Mouse (Mus musculus): ENCODE data around the gene Jag1. TPM values are rescaled to one million over a fixed set of nuclear protein-coding genes. Genes with fewer than 3 reads are reported as not detected.

Gene Jag1
- polyA plus RNA-seq, 1 experiment from 2014 or later = 17.8 TPM

- WGBS = 44% methylated on average over 10 of the region's 10 CpGs
- Histone ChIP-seq H3K9ac (no peak overlapping the region), H3K4me1 (replicated peaks) (peaks cover 18% of the 10 kb centered on the region), H3K27ac (replicated peaks) (no peak overlapping the region), H3K9me3 (no peaks in the 10 kb centered on the region), H3K4me3 (no peak overlapping the region), H3K36me3 (peaks cover 22% of the 10 kb centered on the region), H3K4me2 (no peak overlapping the region), H3K27me3 (no peaks in the 10 kb centered on the region)
- ATAC-seq (ENCODE audit: low read depth) = no peak
These were observed 36.6 kb downstream of the Jag1 start for GRCm38 (mm10) chr2:137079721-137080320.

- H3K36me3 ChIP-seq = peaks cover 13% of the 10 kb centered on the region
- H3K4me3 ChIP-seq = no peak overlapping the region
- ATAC-seq (ENCODE audit: low read depth) = no peak
- 83% methylated on average over 4 of the region's 4 CpGs for WGBS
- H3K9ac ChIP-seq = no peak overlapping the region
- no peak overlapping the region for H3K27ac ChIP-seq (replicated peaks)
- H3K4me2 ChIP-seq = no peak overlapping the region
- no peaks in the 10 kb centered on the region for H3K27me3 ChIP-seq
- H3K4me1 ChIP-seq (replicated peaks) = peaks cover 28% of the 10 kb centered on the region
- H3K9me3 ChIP-seq = no peaks in the 10 kb centered on the region
These were observed 37.7 kb downstream of the Jag1 start for GRCm38 (mm10) chr2:137078771-137079170.

GRCm38 (mm10) chr2:137074313-137074620, 42.2 kb downstream of the Jag1 start:
- no peak for ATAC-seq (ENCODE audit: low read depth)
- H3K4me2 ChIP-seq = no peak overlapping the region
- H3K27ac ChIP-seq (replicated peaks) = peak overlapping the region; percentile 13; the same call in 1 of the 2 replicates
- H3K9ac ChIP-seq = no peak overlapping the region
- peaks cover 28% of the 10 kb centered on the region for H3K4me1 ChIP-seq (replicated peaks)
- H3K9me3 ChIP-seq = no peaks in the 10 kb centered on the region
- H3K36me3 ChIP-seq = no peaks in the 10 kb centered on the region
- 11% methylated on average over 2 of the region's 2 CpGs for WGBS
- H3K4me3 ChIP-seq = no peak overlapping the region
- no peaks in the 10 kb centered on the region for H3K27me3 ChIP-seq

GRCm38 (mm10) chr2:137073473-137074312, 42.8 kb downstream of the Jag1 start:
- peak overlapping the region; percentile 56 for H3K27ac ChIP-seq (replicated peaks)
- H3K9me3 ChIP-seq = no peaks in the 10 kb centered on the region
- ATAC-seq (ENCODE audit: low read depth) = 0 out of 2 replicates have a peak, but pooled peaks have one; percentile 47
- no peaks in the 10 kb centered on the region for H3K27me3 ChIP-seq
- no peaks in the 10 kb centered on the region for H3K36me3 ChIP-seq
- 19% methylated on average over 16 of the region's 16 CpGs for WGBS
- peaks cover 28% of the 10 kb centered on the region for H3K4me1 ChIP-seq (replicated peaks)
- no peak overlapping the region for H3K9ac ChIP-seq
- no peak overlapping the region for H3K4me3 ChIP-seq
- H3K4me2 ChIP-seq = no peak overlapping the region

GRCm38 (mm10) chr2:137067479-137068110, 48.8 kb downstream of the Jag1 start:
- Histone ChIP-seq H3K36me3 (no peaks in the 10 kb centered on the region), H3K9ac (no peak overlapping the region), H3K27ac (replicated peaks) (no peak overlapping the region; the same call in 1 of the 2 replicates), H3K27me3 (no peaks in the 10 kb centered on the region), H3K4me3 (no peak overlapping the region), H3K9me3 (no peaks in the 10 kb centered on the region), H3K4me2 (no peak overlapping the region), H3K4me1 (replicated peaks) (peaks cover 22% of the 10 kb centered on the region)
- ATAC-seq (ENCODE audit: low read depth) = no peak
- 76% methylated on average over 10 of the region's 10 CpGs for WGBS

- no peak overlapping the region; the same call in 1 of the 2 replicates for H3K27ac ChIP-seq (replicated peaks)
- WGBS = 9% methylated on average over 3 of the region's 3 CpGs
- H3K4me3 ChIP-seq = no peak overlapping the region
- peak; percentile 69 for ATAC-seq (ENCODE audit: low read depth)
- H3K36me3 ChIP-seq = no peaks in the 10 kb centered on the region
- peaks cover 20% of the 10 kb centered on the region for H3K4me1 ChIP-seq (replicated peaks)
- no peak overlapping the region for H3K9ac ChIP-seq
- H3K4me2 ChIP-seq = no peak overlapping the region
- no peaks in the 10 kb centered on the region for H3K27me3 ChIP-seq
- no peaks in the 10 kb centered on the region for H3K9me3 ChIP-seq
These were observed 51.9 kb downstream of the Jag1 start for GRCm38 (mm10) chr2:137064513-137064912.

- H3K27me3 ChIP-seq = no peaks in the 10 kb centered on the region
- no peak for ATAC-seq (ENCODE audit: low read depth)
- H3K4me1 ChIP-seq (replicated peaks) = peaks cover 20% of the 10 kb centered on the region
- H3K9ac ChIP-seq = no peak overlapping the region
- no peaks in the 10 kb centered on the region for H3K9me3 ChIP-seq
- H3K4me2 ChIP-seq = no peak overlapping the region
- H3K4me3 ChIP-seq = no peak overlapping the region
- no peak overlapping the region for H3K27ac ChIP-seq (replicated peaks)
- no peaks in the 10 kb centered on the region for H3K36me3 ChIP-seq
- 59% methylated on average over 1 of the region's 1 CpGs for WGBS
These were observed 52.6 kb downstream of the Jag1 start for GRCm38 (mm10) chr2:137063829-137064228.

- Histone ChIP-seq H3K4me1 (replicated peaks) (no peaks in the 10 kb centered on the region), H3K9ac (no peak overlapping the region), H3K36me3 (no peaks in the 10 kb centered on the region), H3K4me2 (no peak overlapping the region), H3K27me3 (no peaks in the 10 kb centered on the region), H3K9me3 (no peaks in the 10 kb centered on the region), H3K4me3 (no peak overlapping the region), H3K27ac (replicated peaks) (no peak overlapping the region)
- 86% methylated on average over 1 of the region's 1 CpGs for WGBS
- no peak for ATAC-seq (ENCODE audit: low read depth)
These were observed 66.5 kb downstream of the Jag1 start for GRCm38 (mm10) chr2:137049906-137050305.

GRCm38 (mm10) chr2:137049367-137049766, 67.1 kb downstream of the Jag1 start:
- no peaks in the 10 kb centered on the region for H3K27me3 ChIP-seq
- H3K27ac ChIP-seq (replicated peaks) = no peak overlapping the region
- no peak for ATAC-seq (ENCODE audit: low read depth)
- H3K4me2 ChIP-seq = no peak overlapping the region
- no peaks in the 10 kb centered on the region for H3K36me3 ChIP-seq
- H3K9ac ChIP-seq = no peak overlapping the region
- no peaks in the 10 kb centered on the region for H3K9me3 ChIP-seq
- H3K4me3 ChIP-seq = no peak overlapping the region
- H3K4me1 ChIP-seq (replicated peaks) = no peaks in the 10 kb centered on the region
- 74% methylated on average over 2 of the region's 2 CpGs for WGBS

- 84% methylated on average over 2 of the region's 2 CpGs for WGBS
- no peak for ATAC-seq (ENCODE audit: low read depth)
- no peak overlapping the region for H3K4me3 ChIP-seq
These were observed 72.3 kb downstream of the Jag1 start for GRCm38 (mm10) chr2:137044122-137044521.

More at GRCm38 (mm10) chr2:137044122-137044521, 72.3 kb downstream of the Jag1 start:
- Histone ChIP-seq H3K4me2 (no peak overlapping the region), H3K27ac (replicated peaks) (no peak overlapping the region), H3K9me3 (no peaks in the 10 kb centered on the region), H3K4me1 (replicated peaks) (no peaks in the 10 kb centered on the region), H3K27me3 (no peaks in the 10 kb centered on the region), H3K9ac (no peak overlapping the region), H3K36me3 (no peaks in the 10 kb centered on the region)

Data from neural tube, embryonic 13.5 days (tissue).